Mouse (Mus musculus): ENCODE measurements around the gene Cmtm3. TPM values are rescaled to one million over a fixed set of nuclear protein-coding genes. Genes with fewer than 3 reads are reported as not detected.

The Cmtm3 gene
- 57.1 and 109 TPM in 2 replicates for polyA plus RNA-seq (2012; rRNA removed)

GRCm38 (mm10) chr8:104339229-104339982 is at the start of gene Cmtm3:
Cmtm3 (plus strand) TSS chr8:104339410.

DNA sequence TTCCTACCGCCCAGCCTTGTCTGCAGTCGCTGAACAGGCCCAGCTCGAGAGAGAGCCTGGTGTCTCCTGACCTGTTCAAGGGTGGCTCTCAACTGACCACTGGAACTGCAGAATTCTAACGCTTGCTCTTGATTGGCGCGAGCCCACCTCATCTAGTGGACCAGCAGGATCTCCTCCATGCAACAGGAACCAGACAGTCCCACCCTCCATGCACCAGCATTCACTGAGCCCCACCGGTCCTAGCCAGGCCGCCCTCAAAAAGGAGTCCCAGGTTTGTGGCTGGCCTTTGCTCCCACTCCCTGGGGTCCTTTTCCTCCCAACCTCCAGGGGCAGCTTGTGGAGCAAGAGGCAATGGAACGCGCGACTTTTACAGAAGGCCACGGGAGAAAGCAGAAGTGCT is 46.1 kb upstream of the Cmtm3 start, which contains the start of gene Cmtm2a:
Gene Cmtm2a, minus strand, starts transcription at position 101 of the 400 bp plus-strand sequence.

GRCm38 (mm10) chr8:104309441-104310155 is 29.6 kb upstream of the Cmtm3 start, which contains the start of the genes Gm45711 and Cmtm1:
Gm45711 (minus strand) TSS chr8:104310081.
Cmtm1 (minus strand) TSS chr8:104310145.

GRCm38 (mm10) chr8:104321267-104321666 is 17.9 kb upstream of the Cmtm3 start, which contains the start of gene Gm11020:
Gm11020 (plus strand) TSS chr8:104321567.

GRCm38 (mm10) chr8:104321930-104322329 is 17.3 kb upstream of the Cmtm3 start, which contains the start of gene Cmtm2b:
Cmtm2b (plus strand) TSS chr8:104322230.

DNA sequence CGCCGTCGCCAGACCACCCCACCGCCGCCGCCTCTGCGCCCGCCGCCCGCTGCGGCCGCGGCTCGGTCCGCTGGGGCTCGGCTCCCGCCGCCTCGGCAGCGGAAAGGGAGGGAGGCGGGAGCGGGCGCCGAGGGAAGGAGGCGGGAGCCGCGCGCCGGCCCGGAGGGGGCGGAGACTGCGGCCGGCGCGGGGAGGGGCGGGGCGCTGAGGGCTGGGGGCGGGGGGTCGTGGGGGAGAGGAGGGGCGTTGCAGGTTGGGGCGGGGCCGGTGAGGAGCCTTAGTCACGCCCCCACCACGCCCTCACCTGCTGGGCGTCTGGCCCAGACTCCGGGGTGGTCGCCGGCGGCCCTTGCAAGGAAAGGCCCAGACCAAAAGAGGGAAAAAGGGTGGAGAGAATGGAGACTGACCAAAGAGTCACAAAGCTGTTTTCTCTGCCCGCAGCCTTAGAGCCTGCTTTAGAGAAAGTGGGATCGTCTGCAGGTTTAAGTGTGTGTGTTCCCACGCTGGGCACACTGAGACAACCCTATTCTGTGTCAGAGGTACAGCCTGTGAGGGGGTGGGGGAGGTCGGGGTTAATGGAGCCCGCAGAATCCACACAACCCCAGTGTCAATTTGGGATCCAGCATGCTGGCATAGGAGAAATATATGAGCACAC is 56.6 kb downstream of the Cmtm3 start, which contains the start of gene Cmtm4:
Gene Cmtm4, minus strand, starts transcription at position 105 of the 655 bp plus-strand sequence.

Other genes starting within 250 kb of the Cmtm3 start
- 22.0 and 35.2 TPM in 2 replicates for gene Cdh5, start 237.8 kb upstream of the Cmtm3 start, polyA plus RNA-seq (2012; rRNA removed)
- 0.83 and 2.2 TPM in 2 replicates for gene Bean1, start 169.0 kb upstream of the Cmtm3 start, polyA plus RNA-seq (2012; rRNA removed)
- 23.6 and 23.9 TPM in 2 replicates for gene Tk2, start 90.9 kb upstream of the Cmtm3 start, polyA plus RNA-seq (2012; rRNA removed)
- 50.1 and 51.2 TPM in 2 replicates for gene Cklf, start 88.5 kb upstream of the Cmtm3 start, polyA plus RNA-seq (2012; rRNA removed)
- not detected in 2 replicates for gene Cmtm2a, start 46.2 kb upstream of the Cmtm3 start, polyA plus RNA-seq (2012; rRNA removed)
- not detected in 2 replicates for gene Gm45711, start 29.3 kb upstream of the Cmtm3 start, polyA plus RNA-seq (2012; rRNA removed)
- 0.05 TPM in 1 of 2 replicates, not detected in the other for gene Cmtm1, start 29.3 kb upstream of the Cmtm3 start, polyA plus RNA-seq (2012; rRNA removed)
- not detected in 2 replicates for gene Gm11020, start 17.8 kb upstream of the Cmtm3 start, polyA plus RNA-seq (2012; rRNA removed)
- not detected in 2 replicates for gene Cmtm2b, start 17.2 kb upstream of the Cmtm3 start, polyA plus RNA-seq (2012; rRNA removed)
- gene Cmtm4, start 56.4 kb downstream of the Cmtm3 start, polyA plus RNA-seq (2012; rRNA removed): 15.4 and 17.8 TPM in 2 replicates
- 87.6 and 96.0 TPM in 2 replicates for gene Dync1li2, start 103.6 kb downstream of the Cmtm3 start, polyA plus RNA-seq (2012; rRNA removed)
- gene Terb1, start 170.5 kb downstream of the Cmtm3 start, polyA plus RNA-seq (2012; rRNA removed): 0.11 and 0.22 TPM in 2 replicates
- 61.2 and 99.5 TPM in 2 replicates for gene Nae1, start 195.2 kb downstream of the Cmtm3 start, polyA plus RNA-seq (2012; rRNA removed)
- gene Car7, start 195.3 kb downstream of the Cmtm3 start, polyA plus RNA-seq (2012; rRNA removed): 0.61 and 0.83 TPM in 2 replicates

Data from central nervous system, embryonic 11.5 days (tissue).